Mouse (Mus musculus) forebrain, embryonic 15.5 days (tissue): Measurements from ENCODE around the gene Nat9. TPM values are rescaled to one million over a fixed set of nuclear protein-coding genes. Genes with fewer than 3 reads are reported as not detected.

Source experiments
- ATAC-seq: fragments of 200-750 bp; cut with Nextera tagmentation; replicated peaks from 2 replicates; pipeline ENCODE4 v1.8.0; 2017; ENCODE audit warnings: mild to moderate bottlenecking, moderate TSS enrichment, moderate library complexity
- H3K27ac ChIP-seq: fragments of 300-500 bp; sonication (generic); replicated peaks from 2 replicates; pipeline ENCODE4 v1.5.1; 2015; ENCODE audit warnings: mild to moderate bottlenecking, inconsistent platforms
- H3K27me3 ChIP-seq: fragments of 300-500 bp; sonication (generic); 2 replicates; pipeline ENCODE4 v1.6.1; 2015; ENCODE audit warnings: inconsistent platforms
- H3K36me3 ChIP-seq: fragments of 300-500 bp; sonication (generic); 2 replicates; pipeline ENCODE4 v1.6.1; 2015; ENCODE audit warnings: mild to moderate bottlenecking, inconsistent platforms
- H3K4me1 ChIP-seq: fragments of 300-500 bp; sonication (generic); 2 replicates; pipeline ENCODE4 v1.6.1; 2015; ENCODE audit warnings: inconsistent platforms
- H3K4me2 ChIP-seq: fragments of 300-500 bp; sonication (generic); replicated peaks from 2 replicates; pipeline ENCODE4 v1.6.1; 2015; ENCODE audit warnings: mild to moderate bottlenecking, inconsistent platforms
- H3K4me3 ChIP-seq: fragments of 300-500 bp; sonication (generic); 2 replicates; pipeline ENCODE4 v1.5.1; 2015; ENCODE audit warnings: mild to moderate bottlenecking, inconsistent platforms
- H3K9ac ChIP-seq: fragments of 300-500 bp; sonication (generic); replicated peaks from 2 replicates; pipeline ENCODE4 v1.6.1; 2015; ENCODE audit warnings: mild to moderate bottlenecking, inconsistent platforms
- H3K9me3 ChIP-seq: fragments of 300-500 bp; sonication (generic); 2 replicates; pipeline ENCODE4 v1.6.1; 2016; ENCODE audit warnings: inconsistent platforms
- WGBS: fragments of 180-500 bp; shearing (Covaris S2); methylation state at CpG from one replicate; pipeline ENCODE4 v1.1.7; 2015; ENCODE audit warnings: mixed read lengths; 5-methylcytosine and 5-hydroxymethylcytosine counted together
- polyA plus RNA-seq: library from polyadenylated mRNA; unstranded; fragments of >200 nt; fragmentation: Nextera tagmentation; extraction: Ambion mirVana; gene quantifications from 2 replicates; pipeline ENCODE4 v1.2.1, GENCODE M21; 2015

The Nat9 gene
- polyA plus RNA-seq, 1 experiment from 2014 or later = 19.0 TPM

GRCm38 (mm10) chr11:115160016-115160797 lies 27.5 kb downstream of the Nat9 start:
- peaks cover 34% of the 10 kb centered on the region; the same call in 1 of the 2 replicates for H3K27me3 ChIP-seq

DNA sequence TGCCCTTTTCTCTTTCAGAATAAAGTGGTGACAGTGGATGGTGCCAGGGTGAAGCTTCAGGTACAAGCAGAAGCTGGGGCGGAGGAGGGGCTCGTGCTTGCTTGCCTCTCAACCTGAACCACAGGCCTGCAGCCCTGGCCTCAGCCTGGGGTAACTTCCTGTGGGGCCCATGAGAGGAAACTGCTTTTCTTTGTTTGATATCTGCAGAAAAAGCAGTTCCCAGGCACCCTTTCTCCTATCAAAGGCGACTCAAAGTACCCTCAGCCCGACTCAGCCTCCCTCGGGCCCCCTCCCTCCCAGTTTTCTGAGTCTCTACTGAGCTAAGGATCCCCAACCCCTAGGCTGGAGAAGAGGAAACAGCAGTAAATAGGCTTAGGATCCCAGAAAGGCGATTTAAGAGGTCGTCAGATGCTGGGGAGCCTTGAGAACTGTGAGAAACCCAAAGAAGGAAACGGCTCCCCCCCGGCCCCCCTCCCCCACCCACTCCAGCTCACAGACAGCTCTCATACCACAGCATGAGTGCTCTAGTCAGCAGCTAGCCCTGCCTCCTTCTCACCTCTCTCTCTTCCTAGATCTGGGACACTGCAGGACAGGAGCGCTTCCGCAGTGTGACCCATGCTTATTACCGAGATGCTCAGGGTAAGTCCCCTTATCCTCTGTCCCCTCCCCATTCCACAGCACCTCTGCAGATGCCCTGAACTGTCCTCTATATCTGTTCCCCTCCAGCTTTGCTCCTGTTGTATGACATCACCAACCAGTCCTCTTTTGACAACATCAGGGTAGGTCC lies 29.5 kb downstream of the Nat9 start:
- 35% methylated on average over 12 of the region's 12 CpGs for WGBS
- no peak overlapping the region for H3K4me3 ChIP-seq
- no peak overlapping the region for H3K4me2 ChIP-seq
- no peaks in the 10 kb centered on the region for H3K36me3 ChIP-seq
- no peak overlapping the region for H3K9ac ChIP-seq
- H3K9me3 ChIP-seq = no peaks in the 10 kb centered on the region
- no peak for ATAC-seq
- H3K4me1 ChIP-seq = peaks cover 17% of the 10 kb centered on the region
- H3K27me3 ChIP-seq = peaks cover 36% of the 10 kb centered on the region
- H3K27ac ChIP-seq = no peak overlapping the region

More at GRCm38 (mm10) chr11:115160016-115160797, 27.5 kb downstream of the Nat9 start:
- H3K27ac ChIP-seq = no peak overlapping the region
- ATAC-seq = no peak
- H3K9me3 ChIP-seq = no peaks in the 10 kb centered on the region
- no peak overlapping the region for H3K9ac ChIP-seq
- H3K4me3 ChIP-seq = no peak overlapping the region
- no peaks in the 10 kb centered on the region for H3K36me3 ChIP-seq
- no peak overlapping the region for H3K4me2 ChIP-seq
- 51% methylated on average over 11 of the region's 11 CpGs for WGBS
- peaks cover 30% of the 10 kb centered on the region for H3K4me1 ChIP-seq

DNA sequence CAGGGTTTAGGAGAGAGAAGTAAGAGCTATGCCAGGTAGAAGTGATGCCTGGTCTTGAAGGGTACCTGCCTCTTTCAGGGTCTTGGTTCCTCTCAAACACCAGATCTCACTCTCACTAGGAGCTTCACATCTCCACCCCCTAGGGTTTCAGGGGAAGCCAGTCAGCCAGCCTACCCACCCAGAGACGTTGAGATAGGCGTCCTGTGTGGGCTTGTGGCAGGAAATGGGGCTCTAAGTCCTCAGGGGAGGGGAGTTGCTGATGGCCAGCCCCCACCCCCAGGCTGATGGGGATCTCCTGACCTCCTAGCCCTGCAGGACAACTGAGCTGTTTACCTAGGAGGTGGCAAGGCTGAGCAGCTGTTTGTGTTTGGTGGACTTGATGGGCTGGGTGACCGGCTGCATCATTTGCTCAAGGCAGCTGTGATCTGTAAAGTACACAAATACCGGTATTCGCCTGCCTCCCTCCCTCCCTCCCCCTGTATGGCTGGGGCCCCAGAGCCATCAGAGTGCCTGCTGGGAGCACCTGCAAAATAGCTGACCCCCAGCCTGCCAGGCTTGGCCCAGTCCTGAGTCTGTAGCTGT lies 32.5 kb downstream of the Nat9 start:
- WGBS = 33% methylated on average over 5 of the region's 5 CpGs
- Histone ChIP-seq H3K4me3 (no peak overlapping the region), H3K9ac (no peak overlapping the region), H3K27me3 (peaks cover 19% of the 10 kb centered on the region), H3K27ac (no peak overlapping the region), H3K36me3 (no peaks in the 10 kb centered on the region), H3K4me2 (no peak overlapping the region), H3K9me3 (no peaks in the 10 kb centered on the region), H3K4me1 (peaks cover 18% of the 10 kb centered on the region)
- no peak for ATAC-seq

DNA sequence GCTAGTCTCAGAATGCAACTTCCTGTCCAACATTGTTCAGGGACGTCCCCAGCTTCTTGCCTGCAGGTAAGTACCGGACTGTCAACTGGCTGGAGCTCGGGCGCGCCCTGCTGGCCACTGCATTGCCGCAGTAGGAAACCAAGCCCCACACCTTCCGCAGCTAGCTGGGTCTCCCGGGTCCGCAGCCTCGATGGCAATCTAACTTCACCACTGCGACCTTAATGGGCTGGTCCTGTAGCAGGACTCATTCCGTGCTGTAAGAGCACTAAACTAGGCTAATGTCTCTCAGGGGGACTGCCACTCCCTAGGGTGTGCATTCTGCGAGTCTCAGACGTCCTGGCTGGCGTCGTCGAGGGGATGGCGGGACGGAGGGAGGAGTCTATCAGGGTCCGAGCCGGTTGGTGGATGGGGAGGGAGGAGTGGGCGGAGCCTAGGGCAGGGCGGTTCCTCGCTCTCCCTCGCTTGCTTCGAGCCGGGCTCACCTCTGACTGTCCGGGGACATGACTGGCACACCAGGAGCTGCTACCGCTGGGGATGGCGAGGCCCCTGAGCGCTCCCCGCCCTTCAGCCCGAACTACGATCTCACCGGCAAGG lies 33.9 kb downstream of the Nat9 start:
- under 1% methylated on average over 35 of the region's 35 CpGs for WGBS
- Histone ChIP-seq H3K27me3 (peaks cover 19% of the 10 kb centered on the region), H3K4me1 (peaks cover 18% of the 10 kb centered on the region), H3K9me3 (no peaks in the 10 kb centered on the region), H3K36me3 (no peaks in the 10 kb centered on the region), H3K4me2 (peak overlapping the region; percentile 38), H3K4me3 (peak overlapping the region; percentile 28), H3K9ac (no peak overlapping the region), H3K27ac (no peak overlapping the region)
- 0 out of 2 replicates have a peak, but pooled peaks have one; percentile 49 for ATAC-seq

DNA sequence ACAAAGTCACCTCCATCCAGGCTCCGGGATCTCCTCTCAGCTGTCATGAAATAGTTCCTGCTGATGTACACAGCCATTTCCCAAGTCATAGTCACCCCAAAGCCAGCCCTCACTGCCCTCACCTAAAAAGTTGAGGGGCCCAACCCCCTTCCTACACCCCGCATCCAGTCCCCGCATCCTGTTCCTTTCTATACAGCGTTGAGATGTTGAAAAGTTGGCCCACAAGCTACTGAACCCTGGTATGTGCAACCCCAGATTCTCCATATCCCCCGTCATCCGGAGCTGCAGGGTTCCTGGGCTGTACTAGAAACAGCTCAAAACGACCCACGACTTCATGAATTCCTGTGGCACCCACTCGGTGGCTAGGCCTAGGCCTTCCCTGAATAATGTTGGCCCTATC lies 34.6 kb downstream of the Nat9 start:
- 80% methylated on average over 9 of the region's 9 CpGs for WGBS
- H3K9me3 ChIP-seq = no peaks in the 10 kb centered on the region
- no peak overlapping the region for H3K4me3 ChIP-seq
- H3K27ac ChIP-seq = no peak overlapping the region
- no peak for ATAC-seq
- H3K36me3 ChIP-seq = no peaks in the 10 kb centered on the region
- peaks cover 18% of the 10 kb centered on the region for H3K4me1 ChIP-seq
- no peak overlapping the region for H3K4me2 ChIP-seq
- H3K27me3 ChIP-seq = peaks cover 19% of the 10 kb centered on the region
- no peak overlapping the region for H3K9ac ChIP-seq

DNA sequence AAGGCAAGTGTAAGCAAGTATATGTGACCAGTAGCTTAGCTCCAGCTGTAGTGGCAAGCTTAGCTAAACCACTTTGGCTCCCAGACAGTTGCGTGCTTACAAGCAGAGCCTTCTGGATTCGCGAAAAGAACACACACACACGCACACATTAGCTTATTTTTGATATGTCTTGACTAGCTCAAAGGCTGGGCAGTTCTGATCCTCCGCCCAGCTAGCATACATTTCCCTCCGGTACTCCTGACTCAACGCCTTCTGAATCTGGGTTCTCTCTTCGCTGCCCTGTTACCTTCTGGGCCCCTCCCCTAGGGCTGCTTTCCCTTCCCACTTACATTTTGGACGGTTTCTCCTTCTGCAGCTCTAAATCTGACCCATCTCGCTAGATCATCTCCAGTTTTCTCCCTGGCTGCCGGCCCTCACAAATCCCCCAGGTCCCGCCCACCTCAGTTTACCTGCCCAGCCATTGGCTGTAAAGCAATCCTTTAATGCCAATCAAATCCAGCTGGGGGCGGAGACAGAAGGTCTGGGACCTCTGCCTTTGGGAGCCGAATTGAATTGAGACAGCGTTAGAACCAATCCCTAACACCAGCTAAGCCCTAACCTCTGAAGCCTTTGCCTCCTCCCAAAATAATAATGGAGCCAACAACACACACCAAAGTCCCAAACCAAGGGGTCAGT lies 35.8 kb downstream of the Nat9 start:
- H3K4me3 ChIP-seq = peak overlapping the region; percentile 41
- H3K27ac ChIP-seq = no peak overlapping the region
- no peaks in the 10 kb centered on the region for H3K9me3 ChIP-seq
- H3K4me2 ChIP-seq = peak overlapping the region; percentile 67
- H3K27me3 ChIP-seq = peaks cover 19% of the 10 kb centered on the region
- ATAC-seq = peak; percentile 85
- no peaks in the 10 kb centered on the region for H3K36me3 ChIP-seq
- peak overlapping the region; percentile 55; the same call in 1 of the 2 replicates for H3K9ac ChIP-seq
- H3K4me1 ChIP-seq = peaks cover 18% of the 10 kb centered on the region
- WGBS = 5% methylated on average over 15 of the region's 15 CpGs

DNA sequence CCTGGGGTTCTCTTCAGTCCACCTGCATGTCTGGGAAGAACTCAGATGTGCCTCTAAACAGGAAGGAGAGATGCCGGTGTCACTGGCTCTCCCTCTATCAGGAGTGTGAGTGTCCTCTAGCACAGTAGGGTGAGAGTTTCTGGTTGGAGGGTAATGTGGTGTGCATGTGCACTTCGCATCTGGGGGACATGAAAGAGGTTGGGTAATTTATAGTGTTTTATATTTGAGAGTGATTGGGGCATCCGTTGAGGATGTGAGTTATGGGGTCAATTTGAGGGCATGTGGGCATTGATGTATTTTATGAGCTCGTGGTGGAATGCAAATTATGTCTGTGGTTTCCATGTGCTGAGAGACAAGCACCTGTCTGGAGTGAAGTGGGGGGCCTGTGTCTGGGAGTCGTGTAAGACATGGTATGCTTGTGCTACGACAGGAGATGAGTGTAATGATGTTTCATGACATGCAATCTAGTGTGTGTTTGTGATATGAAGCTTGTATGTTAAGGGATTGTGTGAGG lies 36.9 kb downstream of the Nat9 start:
- no peaks in the 10 kb centered on the region for H3K36me3 ChIP-seq
- H3K9me3 ChIP-seq = no peaks in the 10 kb centered on the region
- peaks cover 18% of the 10 kb centered on the region for H3K4me1 ChIP-seq
- 82% methylated on average over 6 of the region's 6 CpGs for WGBS
- H3K27ac ChIP-seq = no peak overlapping the region
- ATAC-seq = no peak
- no peak overlapping the region for H3K4me2 ChIP-seq
- no peak overlapping the region for H3K4me3 ChIP-seq
- peaks cover 19% of the 10 kb centered on the region for H3K27me3 ChIP-seq
- no peak overlapping the region for H3K9ac ChIP-seq

- Histone ChIP-seq H3K9ac (no peak overlapping the region), H3K27me3 (no peaks in the 10 kb centered on the region; the same call in 1 of the 2 replicates), H3K4me2 (no peak overlapping the region), H3K36me3 (no peaks in the 10 kb centered on the region), H3K27ac (no peak overlapping the region), H3K4me3 (no peak overlapping the region), H3K9me3 (no peaks in the 10 kb centered on the region), H3K4me1 (peaks cover 11% of the 10 kb centered on the region)
- no peak for ATAC-seq
- 87% methylated on average over 4 of the region's 4 CpGs for WGBS
Measured at GRCm38 (mm10) chr11:115147813-115148212, 39.8 kb downstream of the Nat9 start.

GRCm38 (mm10) chr11:115141970-115142369 lies 45.7 kb downstream of the Nat9 start:
- no peak for ATAC-seq
- no peaks in the 10 kb centered on the region for H3K4me1 ChIP-seq
- H3K27me3 ChIP-seq = no peaks in the 10 kb centered on the region
- H3K27ac ChIP-seq = no peak overlapping the region
- no peak overlapping the region for H3K9ac ChIP-seq
- 89% methylated on average over 2 of the region's 2 CpGs for WGBS
- H3K9me3 ChIP-seq = no peaks in the 10 kb centered on the region
- no peaks in the 10 kb centered on the region for H3K36me3 ChIP-seq
- no peak overlapping the region for H3K4me3 ChIP-seq
- no peak overlapping the region for H3K4me2 ChIP-seq

DNA sequence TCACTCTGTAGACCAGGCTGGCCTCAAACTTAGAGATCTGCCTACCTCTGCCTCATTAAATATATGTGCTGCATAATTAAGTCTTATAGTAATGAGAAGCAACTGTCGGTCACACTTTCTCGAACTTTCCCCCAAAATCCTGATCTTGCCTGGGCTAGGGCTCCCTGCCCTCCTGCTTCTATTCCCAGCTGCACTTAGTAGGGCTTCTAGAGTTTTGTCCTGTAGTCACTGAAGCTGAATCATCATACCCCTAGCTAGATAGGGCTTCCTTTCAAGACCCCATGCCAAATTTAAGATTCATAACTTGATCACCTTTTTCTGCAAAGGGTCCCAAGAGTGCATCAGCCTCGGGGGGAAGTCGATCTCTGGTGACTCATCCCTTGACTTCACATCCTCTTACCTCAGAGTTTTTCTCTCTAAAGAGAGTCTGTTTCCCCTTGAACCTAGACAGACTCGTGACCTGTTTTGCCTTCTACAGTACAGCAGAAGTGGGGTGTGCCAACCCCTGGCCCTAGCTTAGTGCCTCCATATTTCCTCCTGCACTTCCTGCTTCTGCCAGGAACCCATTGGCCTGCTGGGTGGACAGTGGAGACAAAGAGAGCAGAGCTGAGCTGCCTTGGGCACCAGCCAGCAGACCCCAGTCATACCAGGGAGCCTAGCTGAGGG lies 48.9 kb downstream of the Nat9 start:
- no peaks in the 10 kb centered on the region for H3K36me3 ChIP-seq
- H3K4me3 ChIP-seq = no peak overlapping the region
- no peak overlapping the region for H3K9ac ChIP-seq
- no peaks in the 10 kb centered on the region for H3K4me1 ChIP-seq
- no peaks in the 10 kb centered on the region for H3K9me3 ChIP-seq
- 77% methylated on average over 5 of the region's 5 CpGs for WGBS
- no peak overlapping the region for H3K4me2 ChIP-seq
- H3K27ac ChIP-seq = no peak overlapping the region
- H3K27me3 ChIP-seq = no peaks in the 10 kb centered on the region
- ATAC-seq = no peak

DNA sequence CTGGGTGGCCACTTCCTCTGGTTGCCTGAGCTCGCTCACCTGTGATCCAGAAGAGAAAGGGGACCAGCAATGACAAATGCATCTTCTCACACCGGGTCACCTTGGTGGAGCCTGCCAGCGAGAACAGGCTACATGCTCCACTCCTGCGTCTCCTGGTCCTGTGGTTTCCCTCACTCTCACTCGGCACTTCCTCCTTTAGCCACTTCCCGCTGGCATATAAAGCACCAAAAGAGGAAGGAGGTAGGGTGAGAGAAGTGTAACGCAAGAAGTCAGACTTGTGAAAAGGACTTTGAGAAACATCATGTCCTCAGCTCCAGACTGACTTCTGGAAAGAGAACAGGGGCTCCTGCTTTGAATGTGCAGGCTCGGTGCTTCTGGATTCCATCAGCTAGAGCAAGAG lies 53.9 kb downstream of the Nat9 start, which contains the start of gene Cd300lf:
Gene Cd300lf (minus strand): TSS at position 193 of the 400 bp plus-strand sequence.
- H3K4me2 ChIP-seq = no peak within 1 kb of the TSS
- 86% methylated on average over 8 of the region's 8 CpGs for WGBS
- H3K27ac ChIP-seq = no peak within 1 kb of the TSS
- ATAC-seq = no peak
- no peaks in the 10 kb centered on the region for H3K9me3 ChIP-seq
- no peak within 1 kb of the TSS for H3K9ac ChIP-seq
- no peak within 1 kb of the TSS for H3K4me3 ChIP-seq
- H3K27me3 ChIP-seq = no peaks in the 10 kb centered on the region
- H3K36me3 ChIP-seq = no peaks in the 10 kb centered on the region
- no peaks in the 10 kb centered on the region for H3K4me1 ChIP-seq
